Mouse (Mus musculus) adipocyte (in vitro differentiated cells): Measurements from ENCODE around the gene Syt8.

Experiments used
- DNase-seq: peaks from one replicate; pipeline ENCODE4 v3.0.0-alpha.2; 2016; ENCODE audit warnings: low spot score

Gene Syt8

GRCm38 (mm10) chr7:142446264-142446663 lies 11.6 kb downstream of the Syt8 start:
- no peak for DNase-seq

DNA sequence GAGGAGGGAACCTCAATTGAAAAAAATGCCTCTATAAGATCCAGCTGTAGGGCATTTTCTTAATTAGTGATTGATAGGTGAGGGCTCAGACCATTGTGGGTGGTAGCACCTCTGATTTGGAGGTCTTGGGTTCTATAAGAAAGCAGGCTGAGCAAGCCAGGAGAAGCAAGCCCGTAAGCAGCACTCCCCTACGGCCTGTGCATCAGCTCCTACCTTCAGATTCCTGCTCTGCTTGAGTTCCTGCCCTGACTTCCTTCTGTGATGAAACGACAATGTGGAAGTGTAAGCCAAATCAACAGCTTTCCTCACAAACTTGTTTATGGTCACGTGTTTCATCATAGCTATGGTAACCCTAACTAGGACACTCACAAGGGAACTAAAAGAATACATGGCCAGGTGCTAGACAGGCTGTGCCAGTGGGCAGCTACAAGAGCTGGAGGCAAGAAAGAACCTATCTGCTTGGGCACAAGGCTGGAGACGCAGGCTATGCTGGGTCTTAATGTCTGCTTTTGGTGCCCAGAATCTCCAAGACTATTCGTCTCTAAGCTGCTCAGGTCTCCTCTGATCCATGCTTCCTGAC lies 14.5 kb downstream of the Syt8 start:
- no peak for DNase-seq

GRCm38 (mm10) chr7:142454706-142455105 lies 20.1 kb downstream of the Syt8 start:
- no peak for DNase-seq

DNA sequence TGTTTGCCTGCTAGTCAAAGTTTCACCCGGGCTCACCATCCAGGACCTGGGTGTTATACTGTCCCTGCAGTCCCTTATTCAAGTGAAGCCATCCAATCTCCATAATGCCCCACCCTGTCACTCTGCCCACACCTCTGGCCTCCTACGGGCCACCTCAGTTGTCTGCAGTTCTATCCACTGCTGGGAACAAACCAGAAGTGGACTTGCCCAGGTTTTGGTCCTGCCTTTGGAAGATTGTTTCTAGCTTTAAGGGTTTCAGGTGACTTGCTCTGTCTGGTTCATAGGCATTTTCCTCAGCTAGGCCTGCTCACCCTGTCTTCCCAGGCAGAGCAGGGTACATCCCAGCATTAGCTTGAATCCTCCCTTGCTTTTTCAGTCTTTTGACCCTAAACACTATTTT lies 20.6 kb downstream of the Syt8 start:
- no peak for DNase-seq

DNA sequence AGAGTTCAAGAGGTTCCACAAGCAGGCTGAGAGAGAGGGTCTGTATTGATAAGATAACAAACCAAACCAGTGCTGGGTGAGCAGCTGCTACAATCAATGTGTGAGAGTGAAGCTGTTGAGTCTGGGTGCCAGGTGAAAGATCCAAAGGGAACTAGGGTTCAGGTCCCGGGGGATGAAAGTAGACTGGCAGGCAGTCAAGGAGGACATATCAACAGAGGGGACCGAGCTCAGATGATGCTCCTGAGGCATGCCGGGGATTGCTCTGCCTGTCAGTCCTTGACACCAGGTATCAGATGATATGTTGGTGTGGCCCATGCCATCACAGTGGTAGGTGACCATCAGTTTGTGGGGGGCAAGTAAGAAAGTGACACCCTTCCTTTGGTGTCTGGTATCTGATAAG lies 22.2 kb downstream of the Syt8 start:
- no peak for DNase-seq

GRCm38 (mm10) chr7:142457227-142457811 lies 22.7 kb downstream of the Syt8 start:
- no peak for DNase-seq

GRCm38 (mm10) chr7:142458026-142458425 lies 23.4 kb downstream of the Syt8 start:
- DNase-seq, result no peak

- DNase-seq, result no peak
Measured at GRCm38 (mm10) chr7:142458676-142459298, 24.1 kb downstream of the Syt8 start.

DNA sequence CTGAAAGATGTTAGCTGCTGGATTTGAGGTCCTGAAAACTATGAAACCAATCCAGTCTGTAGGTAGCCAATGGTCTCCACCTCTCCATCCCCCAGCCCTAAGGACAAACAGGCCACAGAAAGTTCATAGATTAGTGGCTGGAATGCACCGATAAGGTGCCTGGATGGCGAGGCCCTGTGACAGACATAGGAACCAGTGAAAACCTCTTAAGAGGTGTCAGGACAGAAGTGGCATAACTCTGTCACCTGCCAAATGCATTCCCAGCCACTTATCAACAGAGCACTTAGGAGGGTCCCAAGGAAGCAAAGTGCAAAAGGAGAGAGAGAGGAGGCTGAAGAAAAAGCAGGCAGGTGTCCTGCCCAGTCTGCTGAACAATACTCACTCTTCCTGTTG lies 24.6 kb downstream of the Syt8 start:
- DNase-seq, result no peak

- DNase-seq, result no peak
Measured at GRCm38 (mm10) chr7:142460636-142461077, 26.0 kb downstream of the Syt8 start, which contains the start of gene Lsp1. Gene Lsp1, plus strand, starts transcription at chr7:142460809.

GRCm38 (mm10) chr7:142461446-142461845 lies 26.8 kb downstream of the Syt8 start:
- no peak for DNase-seq

- no peak for DNase-seq
Measured at GRCm38 (mm10) chr7:142462190-142462589, 27.5 kb downstream of the Syt8 start.

- DNase-seq, result no peak
Measured at GRCm38 (mm10) chr7:142462594-142463078, 28.0 kb downstream of the Syt8 start.

- DNase-seq, result peak; percentile 21
Measured at GRCm38 (mm10) chr7:142470171-142470691, 35.6 kb downstream of the Syt8 start.

DNA sequence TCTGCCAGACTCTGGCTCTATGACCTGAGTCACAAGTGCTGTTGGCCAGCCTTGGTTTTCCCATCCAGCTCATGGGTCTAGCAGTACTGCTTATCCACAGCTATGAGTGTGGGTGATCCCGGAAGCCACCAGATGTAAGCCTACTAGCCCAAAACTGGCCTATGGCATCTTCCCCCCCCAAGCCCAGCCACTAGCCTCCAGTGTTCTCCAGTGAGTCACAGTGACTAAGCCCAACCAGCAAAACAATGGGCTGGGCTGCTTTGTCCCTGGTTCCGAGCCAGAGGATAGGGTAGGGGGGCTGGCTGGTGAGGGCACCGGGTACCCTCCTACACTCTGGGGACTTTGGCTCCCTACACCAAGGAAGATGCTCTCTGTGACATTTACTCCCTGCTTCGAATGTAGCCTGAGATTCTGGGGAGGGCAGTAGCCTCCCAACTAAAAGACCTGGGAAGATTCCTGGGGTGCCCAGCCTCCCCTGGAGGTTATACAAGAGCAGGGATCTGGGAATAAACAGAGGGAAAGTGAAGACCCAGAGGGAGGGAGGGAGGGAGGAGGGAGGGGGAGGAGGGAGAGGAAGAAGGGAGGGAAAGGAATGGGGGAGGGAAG lies 36.3 kb downstream of the Syt8 start:
- DNase-seq, result peak; percentile 79

DNA sequence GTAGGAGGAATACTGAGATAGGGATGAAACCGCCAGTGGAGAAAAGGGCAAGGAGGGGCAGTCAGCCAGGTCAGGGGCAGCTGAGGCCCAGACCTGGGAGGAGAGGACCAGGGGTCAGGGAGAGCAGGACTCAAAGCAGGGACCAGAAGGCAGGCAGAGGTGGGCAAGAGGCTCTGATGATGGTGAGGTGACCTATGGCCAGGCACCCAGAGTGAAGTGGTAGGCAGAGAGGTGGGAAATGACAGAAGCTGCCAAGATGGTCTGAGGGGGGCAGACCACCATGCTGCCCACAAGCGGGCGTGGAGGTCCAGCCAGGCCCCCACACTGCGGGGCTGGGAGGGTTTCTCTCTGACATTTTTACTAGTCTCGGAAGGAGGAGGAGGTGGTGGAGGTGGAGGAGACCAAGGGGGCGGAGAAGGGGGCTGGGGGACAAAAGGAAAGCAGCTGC lies 36.8 kb downstream of the Syt8 start:
- no peak for DNase-seq

GRCm38 (mm10) chr7:142471884-142472570 lies 37.4 kb downstream of the Syt8 start:
- no peak for DNase-seq

- no peak for DNase-seq
Measured at GRCm38 (mm10) chr7:142472936-142473335, 38.3 kb downstream of the Syt8 start.

DNA sequence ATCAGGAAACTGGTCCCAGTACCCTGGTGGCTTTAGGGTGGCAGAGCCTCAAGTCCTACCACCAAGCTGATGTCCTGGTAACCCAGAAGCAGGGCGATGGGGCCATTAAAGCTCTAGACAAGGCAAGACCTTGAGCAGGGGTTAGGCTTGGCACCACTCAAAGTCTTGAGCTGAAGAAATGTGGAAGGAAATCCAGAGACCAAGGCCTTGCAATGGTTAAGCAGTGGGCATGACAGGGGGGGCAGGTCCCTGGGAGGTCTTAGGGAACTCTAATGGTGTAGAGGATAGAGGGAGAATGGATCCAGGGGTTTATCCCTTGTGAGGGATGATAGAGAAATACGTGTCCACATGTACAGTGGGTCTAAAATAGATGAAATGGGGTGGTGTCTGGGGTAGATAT lies 38.8 kb downstream of the Syt8 start:
- DNase-seq, result no peak

DNA sequence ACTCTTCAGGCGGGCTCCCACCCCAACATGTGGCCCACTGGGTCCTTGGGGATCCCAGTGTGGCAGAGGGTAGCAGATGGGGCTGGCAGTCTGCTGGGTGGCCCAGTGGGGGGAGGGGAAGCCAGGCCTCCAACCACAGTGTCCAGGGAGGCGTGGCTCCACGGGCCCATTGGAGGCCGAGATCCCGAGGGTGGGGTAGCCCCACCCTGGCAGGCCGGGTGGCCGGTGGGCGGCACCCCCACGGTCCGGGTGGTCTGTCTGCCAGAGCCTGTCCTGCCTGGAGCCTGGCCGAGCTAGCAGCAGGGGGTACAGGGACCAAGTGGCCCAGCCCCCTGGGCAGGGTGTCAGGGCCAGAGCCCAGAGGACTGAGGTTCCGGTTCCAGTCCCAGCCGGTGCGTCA lies 40.1 kb downstream of the Syt8 start:
- DNase-seq, result no peak

- DNase-seq, result no peak
Measured at GRCm38 (mm10) chr7:142475641-142476040, 41.0 kb downstream of the Syt8 start.

DNA sequence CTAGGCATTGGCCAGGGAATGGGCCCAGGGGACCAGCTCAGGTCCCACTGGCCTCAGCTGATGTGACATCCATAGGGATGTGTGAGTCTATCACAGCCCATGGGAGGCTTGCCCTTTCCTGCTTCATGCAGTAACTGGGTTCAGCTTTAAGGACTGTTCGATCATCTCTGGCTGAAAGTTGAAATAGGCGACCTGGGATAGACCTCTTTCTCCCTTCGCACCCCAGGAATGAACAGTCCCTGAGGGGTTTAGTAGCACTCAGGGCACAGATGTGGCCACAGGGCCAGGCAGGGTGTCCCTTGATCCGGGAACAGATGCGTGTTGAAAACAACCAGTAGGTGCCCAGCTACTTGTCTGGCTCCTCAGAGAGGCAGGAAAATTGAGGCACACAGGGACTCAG lies 41.6 kb downstream of the Syt8 start:
- DNase-seq, result no peak
